Mouse (Mus musculus) neural tube, embryonic 15.5 days (tissue): ENCODE results near the gene Serpina1b. TPM values are rescaled to one million over a fixed set of nuclear protein-coding genes. Genes with fewer than 3 reads are reported as not detected.
"Not testable (repeated sequence)": the region's sequence is repeated elsewhere in the genome, so short reads cannot be mapped to it uniquely, and the experiment has no call there.

Experiments
- ATAC-seq: fragments of 200-750 bp; cut with Nextera tagmentation; 2 replicates; pipeline ENCODE4 v1.8.0; 2017; ENCODE audit warnings: mild to moderate bottlenecking, moderate TSS enrichment, moderate library complexity; ENCODE audit not compliant: low FRiP score
- H3K27ac ChIP-seq: fragments of 300-500 bp; sonication (generic); replicated peaks from 2 replicates; pipeline ENCODE4 v1.5.1; 2015; ENCODE audit warnings: mild to moderate bottlenecking, inconsistent platforms
- H3K27me3 ChIP-seq: fragments of 300-500 bp; sonication (generic); replicated peaks from 2 replicates; pipeline ENCODE4 v1.6.1; 2015; ENCODE audit warnings: inconsistent platforms
- H3K36me3 ChIP-seq: fragments of 300-500 bp; sonication (generic); 2 replicates; pipeline ENCODE4 v1.6.1; 2015; ENCODE audit warnings: inconsistent platforms
- H3K4me1 ChIP-seq: fragments of 300-500 bp; sonication (generic); 2 replicates; pipeline ENCODE4 v1.6.1; 2015; ENCODE audit warnings: inconsistent platforms
- H3K4me2 ChIP-seq: fragments of 300-500 bp; sonication (generic); 2 replicates; pipeline ENCODE4 v1.6.1; 2015; ENCODE audit warnings: inconsistent platforms, mild to moderate bottlenecking, moderate library complexity
- H3K4me3 ChIP-seq: fragments of 300-500 bp; sonication (generic); replicated peaks from 2 replicates; pipeline ENCODE4 v1.5.1; 2015; ENCODE audit warnings: mild to moderate bottlenecking, inconsistent platforms
- H3K9ac ChIP-seq: fragments of 300-500 bp; sonication (generic); replicated peaks from 2 replicates; pipeline ENCODE4 v1.6.1; 2015; ENCODE audit warnings: mild to moderate bottlenecking, inconsistent platforms
- H3K9me3 ChIP-seq: fragments of 300-500 bp; sonication (generic); replicated peaks from 2 replicates; pipeline ENCODE4 v1.6.1; 2016; ENCODE audit warnings: inconsistent platforms
- WGBS: fragments of 180-500 bp; shearing (Covaris S2); methylation state at CpG from one replicate; pipeline ENCODE4 v1.1.7; 2015; ENCODE audit warnings: mixed read lengths; 5-methylcytosine and 5-hydroxymethylcytosine counted together
- polyA plus RNA-seq: library from polyadenylated mRNA; unstranded; fragments of >200 nt; fragmentation: Nextera tagmentation; extraction: Ambion mirVana; gene quantifications from 2 replicates; pipeline ENCODE4 v1.2.1, GENCODE M21; 2015

The Serpina1b gene
- polyA plus RNA-seq, 1 experiment from 2014 or later = 0.45 TPM

DNA sequence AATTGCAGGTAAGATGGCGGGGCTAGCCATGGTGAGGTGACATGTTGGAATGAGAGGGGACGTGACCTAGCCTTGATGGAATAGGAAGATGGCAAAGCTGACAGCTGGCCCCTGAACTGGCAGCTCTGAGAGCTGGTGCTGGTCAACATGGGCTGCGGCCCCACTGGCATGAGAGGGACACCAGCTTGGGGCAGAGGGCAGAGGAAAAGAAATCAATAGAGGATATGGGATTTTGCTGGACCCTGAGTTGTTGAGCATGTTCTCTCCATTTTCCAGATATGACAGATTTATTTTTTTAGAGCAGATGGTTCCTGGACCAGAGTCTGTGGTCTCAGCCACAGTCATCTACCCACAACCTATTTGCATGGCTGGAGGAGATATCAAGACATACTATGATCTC is 67.1 kb downstream of the Serpina1b start:
- H3K27me3 ChIP-seq, H3K9me3 ChIP-seq, H3K36me3 ChIP-seq, H3K4me3 ChIP-seq, H3K27ac ChIP-seq, H3K4me2 ChIP-seq, H3K4me1 ChIP-seq, ATAC-seq, H3K9ac ChIP-seq: not testable (repeated sequence)
- 85% methylated on average over 3 of the region's 3 CpGs for WGBS

GRCm38 (mm10) chr12:103760316-103760715 is 69.9 kb downstream of the Serpina1b start:
- not testable (repeated sequence) for ATAC-seq

DNA sequence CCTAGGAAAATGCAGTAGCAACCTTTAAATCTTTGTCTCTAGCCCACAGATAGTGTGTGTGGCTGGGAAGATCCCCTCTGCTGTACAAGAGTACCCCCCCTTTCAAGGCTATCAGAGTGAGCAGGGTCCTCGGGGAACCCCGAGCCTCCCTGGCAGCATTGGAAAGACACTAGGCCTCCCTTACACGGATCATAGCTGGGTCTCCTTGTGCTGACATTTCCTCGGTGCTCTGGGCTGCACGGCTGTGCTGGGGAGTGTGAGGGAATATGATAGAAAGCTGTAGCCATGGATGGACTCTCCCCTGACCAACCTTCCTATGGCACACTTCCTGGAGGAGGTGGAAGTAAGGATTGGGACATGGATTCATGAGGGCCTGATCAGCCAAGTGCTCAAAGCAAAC is 84.2 kb downstream of the Serpina1b start:
- H3K4me3 ChIP-seq, H3K9ac ChIP-seq, H3K4me2 ChIP-seq, H3K27ac ChIP-seq, H3K9me3 ChIP-seq, H3K4me1 ChIP-seq, H3K36me3 ChIP-seq, H3K27me3 ChIP-seq, ATAC-seq: not testable (repeated sequence)
- WGBS = 84% methylated on average over 5 of the region's 5 CpGs

More at GRCm38 (mm10) chr12:103760316-103760715, 69.9 kb downstream of the Serpina1b start:
- 92% methylated on average over 3 of the region's 3 CpGs for WGBS
- not testable (repeated sequence) for H3K9ac ChIP-seq, H3K27me3 ChIP-seq, H3K9me3 ChIP-seq, H3K4me1 ChIP-seq, H3K4me3 ChIP-seq, H3K36me3 ChIP-seq, H3K27ac ChIP-seq, H3K4me2 ChIP-seq

DNA sequence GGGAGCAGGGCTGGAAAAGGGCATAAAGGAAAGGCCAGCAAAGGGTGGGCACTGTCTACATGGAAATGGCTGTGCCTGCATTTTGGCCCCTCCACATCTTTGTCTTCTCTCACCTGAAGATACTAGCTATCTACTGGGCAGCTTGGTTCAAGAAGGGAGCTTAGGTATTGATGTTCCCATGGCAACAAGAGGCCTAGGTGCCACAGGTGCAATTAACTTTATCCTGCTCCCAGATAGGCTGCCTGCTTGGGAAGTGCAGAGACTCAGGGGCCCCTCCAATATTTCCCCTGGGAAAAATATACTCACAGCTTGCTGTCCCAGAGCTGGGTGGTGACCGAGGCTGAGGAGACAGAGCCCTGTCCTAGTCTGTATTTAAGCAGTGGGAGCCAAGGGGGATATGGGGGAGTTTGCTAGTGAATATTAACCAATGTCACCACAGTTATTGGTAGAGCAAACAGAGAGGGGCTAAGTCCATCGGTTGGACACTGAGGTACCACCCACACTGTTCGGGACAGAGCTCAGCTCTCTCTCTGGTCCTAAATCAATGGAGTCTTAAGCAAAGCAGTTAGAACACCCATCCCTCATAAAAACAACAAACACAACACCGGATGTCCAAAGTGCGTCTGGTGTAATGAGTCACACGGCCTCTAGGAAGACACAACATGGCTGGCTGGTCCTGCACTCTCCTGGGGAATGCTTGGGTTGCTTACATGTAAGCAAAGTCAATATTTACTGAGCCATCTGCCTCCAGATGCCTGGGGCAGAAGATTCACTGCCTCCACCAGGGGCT is 92.2 kb downstream of the Serpina1b start:
- not testable (repeated sequence) for H3K9me3 ChIP-seq, ATAC-seq, H3K27ac ChIP-seq, H3K4me3 ChIP-seq, H3K36me3 ChIP-seq, H3K4me2 ChIP-seq, H3K27me3 ChIP-seq, H3K4me1 ChIP-seq, H3K9ac ChIP-seq
- 91% methylated on average over 6 of the region's 6 CpGs for WGBS

DNA sequence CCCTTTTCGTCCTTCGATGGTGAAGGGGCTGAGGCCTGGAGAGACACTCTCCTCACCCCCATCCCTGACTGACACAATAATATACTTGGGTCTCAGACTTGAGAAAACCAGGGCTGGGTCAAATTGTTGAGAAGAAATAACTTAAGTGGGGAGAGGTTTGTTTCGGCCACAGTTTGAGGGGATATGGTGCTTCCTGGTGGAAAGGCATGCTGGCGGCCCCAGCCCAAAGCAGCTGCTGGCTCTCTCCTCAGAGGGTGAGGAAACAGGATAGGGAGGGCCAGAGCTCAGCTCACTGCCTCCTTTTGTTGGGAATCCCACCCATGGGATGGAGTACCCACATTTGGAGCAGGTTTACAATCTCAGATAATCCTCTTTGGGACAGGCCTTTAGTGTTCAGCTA is 94.6 kb downstream of the Serpina1b start:
- not testable (repeated sequence) for H3K27ac ChIP-seq, H3K27me3 ChIP-seq, H3K4me2 ChIP-seq, H3K9ac ChIP-seq, ATAC-seq, H3K4me1 ChIP-seq, H3K9me3 ChIP-seq, H3K36me3 ChIP-seq, H3K4me3 ChIP-seq
- WGBS = 92% methylated on average over 4 of the region's 4 CpGs

DNA sequence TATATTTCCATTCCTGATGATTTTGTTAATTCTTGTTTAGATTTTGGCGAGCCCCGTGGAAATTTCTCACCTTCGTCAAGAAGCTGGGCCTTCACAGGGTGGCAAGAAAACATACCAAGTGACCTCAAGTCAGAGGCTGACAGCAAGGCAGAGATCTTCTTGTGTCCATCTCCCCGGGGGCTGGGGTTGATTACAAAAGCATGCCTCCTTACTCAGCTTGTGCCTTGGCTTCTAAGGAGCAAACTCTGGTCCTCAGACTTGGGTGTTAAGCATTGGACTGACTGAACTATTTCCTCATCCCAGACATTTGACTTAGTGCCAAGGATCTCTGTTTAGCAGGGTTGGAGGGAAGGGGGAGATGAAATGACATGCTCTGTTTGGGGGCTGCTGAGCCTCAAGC is 95.1 kb downstream of the Serpina1b start:
- H3K27me3 ChIP-seq, H3K9ac ChIP-seq: not testable (repeated sequence)
- WGBS = 89% methylated on average over 4 of the region's 4 CpGs

GRCm38 (mm10) chr12:103711537-103711936 is 118.6 kb downstream of the Serpina1b start:
- no peaks in the 10 kb centered on the region for H3K27me3 ChIP-seq
- no peaks in the 10 kb centered on the region for H3K4me1 ChIP-seq
- 81% methylated on average over 3 of the region's 3 CpGs for WGBS
- no peaks in the 10 kb centered on the region for H3K36me3 ChIP-seq
- no peak overlapping the region for H3K4me3 ChIP-seq
- H3K9ac ChIP-seq = no peak overlapping the region
- no peaks in the 10 kb centered on the region for H3K9me3 ChIP-seq
- H3K4me2 ChIP-seq = no peak overlapping the region
- H3K27ac ChIP-seq = no peak overlapping the region
- no peak for ATAC-seq

More for the DNA sequence above, 95.1 kb downstream of the Serpina1b start:
- H3K9me3 ChIP-seq, H3K4me1 ChIP-seq, H3K36me3 ChIP-seq, ATAC-seq, H3K4me2 ChIP-seq, H3K4me3 ChIP-seq, H3K27ac ChIP-seq: not testable (repeated sequence)

- no peaks in the 10 kb centered on the region for H3K4me1 ChIP-seq
- H3K36me3 ChIP-seq = no peaks in the 10 kb centered on the region
- no peak overlapping the region for H3K27ac ChIP-seq
- H3K9me3 ChIP-seq = no peaks in the 10 kb centered on the region
- no peak overlapping the region for H3K9ac ChIP-seq
- H3K4me2 ChIP-seq = no peak overlapping the region
- H3K27me3 ChIP-seq = no peaks in the 10 kb centered on the region
- H3K4me3 ChIP-seq = no peak overlapping the region
- 67% methylated on average over 1 of the region's 1 CpGs for WGBS
- no peak for ATAC-seq
Measured at GRCm38 (mm10) chr12:103710405-103710804, 119.8 kb downstream of the Serpina1b start.

DNA sequence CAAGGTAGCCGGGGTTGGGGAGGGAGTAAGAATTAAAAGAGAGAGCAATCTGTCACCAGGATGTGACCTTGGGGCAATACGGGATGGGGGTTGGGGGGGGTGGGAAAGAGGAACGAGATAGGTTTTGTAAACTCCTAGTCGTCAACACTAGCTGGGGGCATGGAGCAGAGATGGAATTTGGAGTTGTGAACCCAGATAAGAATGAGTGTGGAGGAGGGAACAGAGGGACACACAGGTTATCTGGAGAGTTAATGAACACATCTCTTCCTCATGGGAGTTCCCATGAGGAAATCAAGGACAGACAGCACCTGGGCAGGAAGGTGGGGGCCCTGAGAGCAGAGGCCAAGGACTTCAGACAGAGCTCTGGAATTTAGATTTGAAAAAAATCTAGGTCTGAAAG is 124.1 kb downstream of the Serpina1b start:
- no peaks in the 10 kb centered on the region for H3K36me3 ChIP-seq
- no peak for ATAC-seq
- H3K27ac ChIP-seq = no peak overlapping the region
- no peak overlapping the region for H3K4me3 ChIP-seq
- 90% methylated on average over 4 of the region's 4 CpGs for WGBS
- no peaks in the 10 kb centered on the region for H3K4me1 ChIP-seq
- no peak overlapping the region for H3K9ac ChIP-seq
- H3K27me3 ChIP-seq = no peaks in the 10 kb centered on the region
- H3K9me3 ChIP-seq = no peaks in the 10 kb centered on the region
- H3K4me2 ChIP-seq = no peak overlapping the region

- H3K4me2 ChIP-seq = no peak overlapping the region
- no peak overlapping the region for H3K4me3 ChIP-seq
- H3K9ac ChIP-seq = no peak overlapping the region
- no peaks in the 10 kb centered on the region for H3K36me3 ChIP-seq
- 65% methylated on average over 2 of the region's 2 CpGs for WGBS
- H3K27me3 ChIP-seq = no peaks in the 10 kb centered on the region
- ATAC-seq = no peak
- H3K9me3 ChIP-seq = no peaks in the 10 kb centered on the region
- no peak overlapping the region for H3K27ac ChIP-seq
- H3K4me1 ChIP-seq = no peaks in the 10 kb centered on the region
Measured at GRCm38 (mm10) chr12:103705547-103705946, 124.6 kb downstream of the Serpina1b start.

GRCm38 (mm10) chr12:103700144-103700750 is 129.9 kb downstream of the Serpina1b start:
- ATAC-seq = no peak
- Histone ChIP-seq H3K9me3 (no peaks in the 10 kb centered on the region), H3K27me3 (no peaks in the 10 kb centered on the region), H3K36me3 (no peaks in the 10 kb centered on the region), H3K4me1 (no peaks in the 10 kb centered on the region), H3K4me2 (no peak overlapping the region), H3K4me3 (no peak overlapping the region), H3K9ac (no peak overlapping the region), H3K27ac (no peak overlapping the region)
- WGBS = 84% methylated on average over 4 of the region's 4 CpGs

GRCm38 (mm10) chr12:103695429-103695828 is 134.7 kb downstream of the Serpina1b start, which contains the start of gene Serpina1f:
Gene Serpina1f, minus strand, starts transcription at chr12:103695529.
- Histone ChIP-seq H3K27me3 (no peaks in the 10 kb centered on the region), H3K36me3 (no peaks in the 10 kb centered on the region), H3K27ac (no peak within 1 kb of the TSS), H3K4me2 (no peak within 1 kb of the TSS), H3K9me3 (no peaks in the 10 kb centered on the region), H3K4me3 (no peak within 1 kb of the TSS), H3K4me1 (no peaks in the 10 kb centered on the region), H3K9ac (no peak within 1 kb of the TSS)
- ATAC-seq = no peak
- 91% methylated on average over 8 of the region's 8 CpGs for WGBS
